Comparison of ENCODE assay signal across 25 mouse cellular contexts in genomic region chr10:86044066-86044465, GRCm38 (mm10). TPM values are rescaled to one million over a fixed set of nuclear protein-coding genes. Genes with fewer than 3 reads are reported as not detected.
DNase-seq lines count a peak whose midpoint lies in the region; ATAC-seq and TF ChIP-seq lines count a peak whose summit lies in the region.
"Had no signal": no experiment of that assay in that cellular context is flagged by ENCODE, and none has a peak within 500 bp of the region (broad histone marks: within the 10 kb centered on the region; RNA-seq: fewer than 3 reads in every experiment).

No protein-coding gene starts in this region.

- H3K4me1 ChIP-seq in hindbrain, embryonic 15.5 days (replicated peaks): no peaks in the 10 kb centered on the region
- no peaks in the 10 kb centered on the region for H3K4me1 ChIP-seq in hindbrain, embryonic 16.5 days (ENCODE audit: control insufficient read depth, insufficient read depth, low read depth, low read length)
- no peaks in the 10 kb centered on the region for H3K4me1 ChIP-seq in kidney, embryonic 16.5 days (ENCODE audit: insufficient read depth, low read length)
- H3K4me1 ChIP-seq in kidney, postnatal 0 days (replicated peaks; ENCODE audit: insufficient read depth, low read length): no peaks in the 10 kb centered on the region
- H3K4me1 ChIP-seq in kidney, embryonic 14.5 days (ENCODE audit: control insufficient read depth, insufficient read depth, low read length): no peaks in the 10 kb centered on the region
- H3K4me1 ChIP-seq: forebrain, embryonic 10.5 days; forebrain, embryonic 13.5 days; heart, embryonic 12.5 days; heart, embryonic 15.5 days; hindbrain, embryonic 13.5 days had no signal

- H3K9ac ChIP-seq in hindbrain, embryonic 15.5 days: no peak overlapping the region
- H3K9ac ChIP-seq in hindbrain, embryonic 16.5 days (ENCODE audit: low read depth, low read length): no peak overlapping the region
- no peak overlapping the region for H3K9ac ChIP-seq in kidney, embryonic 16.5 days (replicated peaks; ENCODE audit: low read length)
- H3K9ac ChIP-seq in kidney, postnatal 0 days (ENCODE audit: low read depth, low read length): no peak overlapping the region
- no peak overlapping the region for H3K9ac ChIP-seq in kidney, embryonic 14.5 days (ENCODE audit: low read depth, low read length)
- H3K9ac ChIP-seq: forebrain, embryonic 13.5 days; heart, embryonic 12.5 days; heart, embryonic 15.5 days; hindbrain, embryonic 13.5 days had no signal

- no peak overlapping the region for H3K27ac ChIP-seq in hindbrain, embryonic 15.5 days (replicated peaks)
- H3K27ac ChIP-seq in hindbrain, embryonic 16.5 days (ENCODE audit: low read depth, low read length): no peak overlapping the region
- H3K27ac ChIP-seq in kidney, embryonic 16.5 days (ENCODE audit: low read length): no peak overlapping the region
- H3K27ac ChIP-seq in kidney, postnatal 0 days: no peak overlapping the region
- no peak overlapping the region for H3K27ac ChIP-seq in kidney, embryonic 14.5 days (ENCODE audit: low read depth, low read length)
- H3K27ac ChIP-seq: forebrain, embryonic 10.5 days; forebrain, embryonic 13.5 days; heart, embryonic 15.5 days; hindbrain, embryonic 10.5 days; hindbrain, embryonic 13.5 days had no signal

- WGBS in hindbrain, embryonic 15.5 days: 77% methylated on average over 8 of the region's 8 CpGs
- WGBS in hindbrain, embryonic 16.5 days: 71% methylated on average over 8 of the region's 8 CpGs
- WGBS in kidney, embryonic 16.5 days: 78% methylated on average over 8 of the region's 8 CpGs
- WGBS in kidney, postnatal 0 days: 83% methylated on average over 8 of the region's 8 CpGs
- 92% methylated on average over 8 of the region's 8 CpGs for WGBS in kidney, embryonic 14.5 days

- no peak overlapping the region for H3K4me2 ChIP-seq in hindbrain, embryonic 15.5 days
- H3K4me2 ChIP-seq in hindbrain, embryonic 16.5 days (ENCODE audit: low read length): no peak overlapping the region
- no peak overlapping the region for H3K4me2 ChIP-seq in kidney, embryonic 16.5 days (replicated peaks; ENCODE audit: low read depth, low read length)
- no peak overlapping the region for H3K4me2 ChIP-seq in kidney, postnatal 0 days (ENCODE audit: low read length)
- no peak overlapping the region for H3K4me2 ChIP-seq in kidney, embryonic 14.5 days (replicated peaks; ENCODE audit: low read depth, low read length)
- H3K4me2 ChIP-seq: forebrain, embryonic 13.5 days; heart, embryonic 12.5 days; heart, embryonic 15.5 days; hindbrain, embryonic 13.5 days had no signal

- H3K27me3 ChIP-seq in hindbrain, embryonic 15.5 days: no peaks in the 10 kb centered on the region
- H3K27me3 ChIP-seq in hindbrain, embryonic 16.5 days (replicated peaks; ENCODE audit: control insufficient read depth, insufficient read depth, low read length): no peaks in the 10 kb centered on the region
- no peaks in the 10 kb centered on the region for H3K27me3 ChIP-seq in kidney, embryonic 16.5 days (ENCODE audit: insufficient read depth, low read length)
- H3K27me3 ChIP-seq in kidney, postnatal 0 days (ENCODE audit: insufficient read depth, low read length): no peaks in the 10 kb centered on the region
- H3K27me3 ChIP-seq in kidney, embryonic 14.5 days (ENCODE audit: control insufficient read depth, insufficient read depth, low read length): no peaks in the 10 kb centered on the region
- H3K27me3 ChIP-seq: CH12.LX; forebrain, embryonic 13.5 days; heart, embryonic 12.5 days; heart, embryonic 15.5 days; hindbrain, embryonic 13.5 days; Patski had no signal

- peak; percentile 24 for DNase-seq in kidney, adult 18-20 months
- no peak for DNase-seq in kidney, postnatal 0 days (ENCODE audit: low spot score)
- DNase-seq: adrenal gland, postnatal 10 days; adrenal gland, postnatal 36 days; B cell, adult 2 months; cerebellum, adult 9-10 months; gastrocnemius, postnatal 10 days; gastrocnemius, postnatal 36 days; heart, postnatal 10 days; heart, postnatal 36 days had no signal

- H3K4me3 ChIP-seq in hindbrain, embryonic 15.5 days: no peak overlapping the region
- no peak overlapping the region for H3K4me3 ChIP-seq in hindbrain, embryonic 16.5 days (ENCODE audit: low read length)
- H3K4me3 ChIP-seq in kidney, embryonic 16.5 days (ENCODE audit: low read length): no peak overlapping the region
- no peak overlapping the region for H3K4me3 ChIP-seq in kidney, postnatal 0 days (replicated peaks; ENCODE audit: low read depth, low read length)
- no peak overlapping the region for H3K4me3 ChIP-seq in kidney, embryonic 14.5 days (ENCODE audit: low read length)
- H3K4me3 ChIP-seq: forebrain, embryonic 10.5 days; forebrain, embryonic 13.5 days; heart, embryonic 12.5 days; heart, embryonic 15.5 days; hindbrain, embryonic 10.5 days; hindbrain, embryonic 13.5 days had no signal

- no peak for TF ChIP-seq CTCF in kidney, postnatal 0 days (IDR thresholded peaks at IDR 0.05; ENCODE audit: low read depth)

- peaks cover 7% of the 10 kb centered on the region; the same call in 1 of the 2 replicates for H3K36me3 ChIP-seq in hindbrain, embryonic 15.5 days
- no peaks in the 10 kb centered on the region for H3K36me3 ChIP-seq in hindbrain, embryonic 16.5 days (ENCODE audit: control insufficient read depth, insufficient read depth, low read length)
- H3K36me3 ChIP-seq in kidney, embryonic 16.5 days (ENCODE audit: insufficient read depth, low read length): peaks cover 29% of the 10 kb centered on the region
- peaks cover 22% of the 10 kb centered on the region for H3K36me3 ChIP-seq in kidney, postnatal 0 days (ENCODE audit: insufficient read depth, low read length)
- peaks cover 20% of the 10 kb centered on the region for H3K36me3 ChIP-seq in kidney, embryonic 14.5 days (ENCODE audit: control insufficient read depth, insufficient read depth, low read length)

- ATAC-seq in hindbrain, embryonic 15.5 days (ENCODE audit: low FRiP score, low read depth): peak; percentile 19; the same call in 1 of the 2 replicates
- ATAC-seq in hindbrain, embryonic 16.5 days: no peak
- ATAC-seq in kidney, embryonic 16.5 days (ENCODE audit: low FRiP score, low TSS enrichment): no peak
- ATAC-seq in kidney, postnatal 0 days (replicated peaks; ENCODE audit: low FRiP score, low read depth): 0 out of 2 replicates have a peak, but pooled peaks have one; percentile 40
- no peak for ATAC-seq in kidney, embryonic 14.5 days (ENCODE audit: low FRiP score, low TSS enrichment)
- ATAC-seq: forebrain, embryonic 13.5 days; forebrain, embryonic 16.5 days; Patski had no signal

- H3K9me3 ChIP-seq in hindbrain, embryonic 15.5 days: no peaks in the 10 kb centered on the region
- no peaks in the 10 kb centered on the region for H3K9me3 ChIP-seq in hindbrain, embryonic 16.5 days (ENCODE audit: control insufficient read depth, low read length)
- H3K9me3 ChIP-seq in kidney, embryonic 16.5 days (ENCODE audit: low read length): no peaks in the 10 kb centered on the region
- H3K9me3 ChIP-seq in kidney, postnatal 0 days (replicated peaks; ENCODE audit: low read length): no peaks in the 10 kb centered on the region
- H3K9me3 ChIP-seq in kidney, embryonic 14.5 days (ENCODE audit: control insufficient read depth, low read length): no peaks in the 10 kb centered on the region
- H3K9me3 ChIP-seq: forebrain, embryonic 10.5 days; forebrain, embryonic 13.5 days; G1E; heart, embryonic 12.5 days; heart, embryonic 15.5 days; hindbrain, embryonic 10.5 days; hindbrain, embryonic 13.5 days had no signal

RNA-seq across cellular contexts. Expression of gene Fbxo7, which starts 22.3 kb away (rescaled TPM):
- polyA plus RNA-seq in hindbrain, embryonic 15.5 days (2015; fragmentation: Nextera tagmentation; extraction: Ambion mirVana): 20.4 and 20.9 TPM in 2 replicates
- 21.8 and 24.9 TPM in 2 replicates for polyA plus RNA-seq in hindbrain, embryonic 16.5 days (2015; fragmentation: Nextera tagmentation; extraction: Ambion mirVana)
- polyA plus RNA-seq in kidney, embryonic 16.5 days (2015; fragmentation: Nextera tagmentation; extraction: Ambion mirVana): 40.1 and 40.4 TPM in 2 replicates
- 41.0 and 42.9 TPM in 2 replicates for polyA plus RNA-seq in kidney, postnatal 0 days (2015; fragmentation: Nextera tagmentation; extraction: Ambion mirVana)
- 25.9 and 33.3 TPM in 2 replicates for polyA plus RNA-seq in kidney, embryonic 14.5 days (2014; fragmentation: Nextera tagmentation; extraction: Ambion mirVana)

RNA-seq across cellular contexts. Expression of gene Bpifc, which starts 32.4 kb away (rescaled TPM):
- 0.05 TPM in 1 of 2 replicates, not detected in the other for polyA plus RNA-seq in hindbrain, embryonic 15.5 days (2015; fragmentation: Nextera tagmentation; extraction: Ambion mirVana)
- 0.05 TPM in 1 of 2 replicates, not detected in the other for polyA plus RNA-seq in hindbrain, embryonic 16.5 days (2015; fragmentation: Nextera tagmentation; extraction: Ambion mirVana)
- polyA plus RNA-seq in kidney, embryonic 16.5 days (2015; fragmentation: Nextera tagmentation; extraction: Ambion mirVana): 0.27 and 0.29 TPM in 2 replicates
- 0.25 and 0.38 TPM in 2 replicates for polyA plus RNA-seq in kidney, postnatal 0 days (2015; fragmentation: Nextera tagmentation; extraction: Ambion mirVana)
- polyA plus RNA-seq in kidney, embryonic 14.5 days (2014; fragmentation: Nextera tagmentation; extraction: Ambion mirVana): 0.14 and 0.30 TPM in 2 replicates
- polyA plus RNA-seq: embryonic facial prominence, embryonic 11.5 days; forebrain, embryonic 10.5 days; forebrain, embryonic 13.5 days; forebrain, embryonic 16.5 days; G1E; heart, embryonic 12.5 days; heart, embryonic 15.5 days; hindbrain, embryonic 13.5 days had no signal

Comparison
In these comparisons a context has a peak if more than half of its experiments do, and no peak if none do; other contexts are left out.
1. ATAC-seq: peak in hindbrain, embryonic 15.5 days (single experiment) and kidney, postnatal 0 days (single experiment); none in hindbrain, embryonic 16.5 days (single experiment), kidney, embryonic 16.5 days (single experiment) and kidney, embryonic 14.5 days (single experiment).